Mouse (Mus musculus): ENCODE measurements around the gene Dnajb14.

GRCm38 (mm10) chr3:137913093-137913492 lies 45.6 kb downstream of the Dnajb14 start:
- TF ChIP-seq CTCF (IDR thresholded peaks at IDR 0.05; ENCODE audit: extremely low read depth, insufficient read depth, insufficient read length, insufficient replicate concordance) (no peak), POLR2A (IDR thresholded peaks at IDR 0.05; ENCODE audit: low read depth, low read length) (no peak)
